Mouse (Mus musculus): ENCODE results near the gene Polg2. TPM values are rescaled to one million over a fixed set of nuclear protein-coding genes. Genes with fewer than 3 reads are reported as not detected.

The Polg2 gene
- 9.8 and 13.3 TPM in 2 replicates for polyA plus RNA-seq (2015; fragmentation: Nextera tagmentation; extraction: Ambion mirVana)

GRCm38 (mm10) chr11:106779388-106780088, at the start of gene Polg2:
TSS of gene Polg2 (minus strand) at chr11:106779537.
- peak; percentile 96 for ATAC-seq (ENCODE audit: insufficient number of reproducible peaks, low FRiP score, low TSS enrichment, low read depth)
- H3K9me3 ChIP-seq = no peaks in the 10 kb centered on the region
- H3K36me3 ChIP-seq = peaks cover 47% of the 10 kb centered on the region
- peak within 1 kb of the TSS; percentile 60 for H3K4me2 ChIP-seq
- no peaks in the 10 kb centered on the region for H3K27me3 ChIP-seq
- peak within 1 kb of the TSS; percentile 84 for H3K9ac ChIP-seq
- H3K4me3 ChIP-seq = peak within 1 kb of the TSS; percentile 85
- peak within 1 kb of the TSS; percentile 99 for H3K27ac ChIP-seq
- under 1% methylated on average over 30 of the region's 30 CpGs for WGBS
- peaks cover 10% of the 10 kb centered on the region for H3K4me1 ChIP-seq

- Histone ChIP-seq H3K4me1 (no peaks in the 10 kb centered on the region), H3K4me3 (no peak overlapping the region), H3K27ac (no peak overlapping the region), H3K27me3 (no peaks in the 10 kb centered on the region), H3K36me3 (peaks cover 74% of the 10 kb centered on the region), H3K4me2 (no peak overlapping the region), H3K9me3 (no peaks in the 10 kb centered on the region), H3K9ac (no peak overlapping the region)
- ATAC-seq (ENCODE audit: insufficient number of reproducible peaks, low FRiP score, low TSS enrichment, low read depth) = no peak
- WGBS = 88% methylated on average over 7 of the region's 7 CpGs
These were observed 48.7 kb upstream of the Polg2 start for GRCm38 (mm10) chr11:106828079-106828478.

DNA sequence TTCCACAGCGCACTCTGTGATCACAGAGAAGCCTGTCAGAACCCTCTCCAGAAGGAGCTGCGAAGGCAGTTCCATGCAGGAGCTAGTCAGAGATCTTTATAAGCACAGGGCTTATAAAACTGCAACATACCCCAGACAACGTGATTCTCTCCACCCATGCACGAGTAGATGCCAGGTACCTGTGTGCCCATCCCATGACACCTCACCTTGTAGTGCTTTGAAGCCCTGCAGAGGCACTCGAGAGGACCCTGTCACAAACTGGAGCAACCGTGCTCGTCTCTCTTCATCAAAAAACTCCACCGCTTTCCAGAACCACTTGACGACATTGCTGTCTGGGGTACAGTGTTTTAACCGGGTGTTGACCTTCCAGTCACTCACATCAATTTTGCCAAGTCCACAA, 45.1 kb upstream of the Polg2 start:
- Histone ChIP-seq H3K4me3 (no peak overlapping the region), H3K4me1 (peaks cover 7% of the 10 kb centered on the region; the same call in 1 of the 2 replicates), H3K36me3 (peaks cover 74% of the 10 kb centered on the region), H3K27me3 (no peaks in the 10 kb centered on the region), H3K4me2 (no peak overlapping the region), H3K9ac (no peak overlapping the region), H3K9me3 (no peaks in the 10 kb centered on the region), H3K27ac (no peak overlapping the region)
- no peak for ATAC-seq (ENCODE audit: insufficient number of reproducible peaks, low FRiP score, low TSS enrichment, low read depth)
- WGBS = 87% methylated on average over 10 of the region's 10 CpGs

GRCm38 (mm10) chr11:106823741-106824140, 44.4 kb upstream of the Polg2 start:
- peaks cover 72% of the 10 kb centered on the region for H3K36me3 ChIP-seq
- no peaks in the 10 kb centered on the region for H3K27me3 ChIP-seq
- no peak overlapping the region for H3K27ac ChIP-seq
- 95% methylated on average over 8 of the region's 8 CpGs for whole genome bisulfite sequencing
- peaks cover 10% of the 10 kb centered on the region for H3K4me1 ChIP-seq
- H3K9ac ChIP-seq = no peak overlapping the region
- H3K4me2 ChIP-seq = no peak overlapping the region
- ATAC-seq (ENCODE audit: insufficient number of reproducible peaks, low FRiP score, low TSS enrichment, low read depth) = no peak
- no peaks in the 10 kb centered on the region for H3K9me3 ChIP-seq
- no peak overlapping the region for H3K4me3 ChIP-seq

DNA sequence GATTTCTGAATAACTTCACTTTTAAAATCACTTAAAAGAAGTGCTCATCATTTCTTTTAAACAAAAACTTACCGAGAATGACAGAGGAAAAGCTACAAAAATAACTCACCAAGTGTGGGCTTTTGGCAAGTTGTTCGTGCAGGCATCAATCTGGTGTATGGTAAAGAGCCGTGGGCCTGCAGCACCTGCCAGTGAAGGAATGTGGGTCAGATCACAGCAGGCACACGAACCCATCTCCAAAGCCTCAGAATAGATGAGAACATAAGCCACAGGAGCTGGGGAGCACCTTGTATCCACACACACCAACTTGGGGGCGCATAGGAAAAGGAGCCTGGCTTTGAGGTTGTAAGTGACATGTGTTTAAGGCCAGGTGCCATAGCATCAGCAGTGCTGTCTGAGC, 43.6 kb upstream of the Polg2 start:
- no peak overlapping the region for H3K4me2 ChIP-seq
- peaks cover 71% of the 10 kb centered on the region for H3K36me3 ChIP-seq

DNA sequence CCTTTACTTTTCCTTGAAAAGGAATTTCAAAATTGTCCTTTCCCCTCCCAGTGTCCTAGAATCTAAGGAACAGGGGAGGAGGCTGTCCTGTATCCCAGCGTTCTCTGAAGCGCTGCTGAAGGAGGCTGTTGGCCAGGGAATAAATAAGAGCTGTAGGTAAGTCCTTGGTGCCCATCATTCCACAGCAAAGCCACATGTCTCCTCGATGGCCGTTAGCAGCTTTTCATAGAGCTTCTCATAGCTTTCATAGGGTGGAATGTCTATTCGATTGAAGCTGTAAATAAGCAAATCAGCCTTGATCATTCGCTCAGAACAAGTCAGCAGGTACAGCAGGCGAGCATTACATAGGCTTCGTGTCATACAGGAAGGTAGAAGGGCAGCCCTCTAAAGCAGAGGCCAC, 43.2 kb upstream of the Polg2 start:
- whole genome bisulfite sequencing = 88% methylated on average over 8 of the region's 8 CpGs

More for the DNA sequence above, 43.6 kb upstream of the Polg2 start:
- no peak overlapping the region for H3K27ac ChIP-seq
- WGBS = 89% methylated on average over 5 of the region's 5 CpGs
- no peaks in the 10 kb centered on the region for H3K9me3 ChIP-seq
- H3K4me1 ChIP-seq = peaks cover 17% of the 10 kb centered on the region
- no peak for ATAC-seq (ENCODE audit: insufficient number of reproducible peaks, low FRiP score, low TSS enrichment, low read depth)
- H3K4me3 ChIP-seq = no peak overlapping the region
- no peak overlapping the region for H3K9ac ChIP-seq
- no peaks in the 10 kb centered on the region for H3K27me3 ChIP-seq

GRCm38 (mm10) chr11:106821397-106821796, 42.1 kb upstream of the Polg2 start:
- ATAC-seq (ENCODE audit: insufficient number of reproducible peaks, low FRiP score, low TSS enrichment, low read depth) = no peak
- peaks cover 73% of the 10 kb centered on the region for H3K36me3 ChIP-seq
- H3K4me3 ChIP-seq = no peak overlapping the region
- H3K27ac ChIP-seq = peak overlapping the region; percentile 33; the same call in 1 of the 2 replicates
- WGBS = 83% methylated on average over 6 of the region's 6 CpGs
- H3K4me2 ChIP-seq = no peak overlapping the region
- no peaks in the 10 kb centered on the region for H3K27me3 ChIP-seq
- H3K9ac ChIP-seq = no peak overlapping the region
- H3K9me3 ChIP-seq = no peaks in the 10 kb centered on the region
- H3K4me1 ChIP-seq = peaks cover 19% of the 10 kb centered on the region

More for the DNA sequence above, 43.2 kb upstream of the Polg2 start:
- H3K27me3 ChIP-seq = no peaks in the 10 kb centered on the region
- peaks cover 71% of the 10 kb centered on the region for H3K36me3 ChIP-seq
- no peak overlapping the region for H3K9ac ChIP-seq
- H3K4me3 ChIP-seq = no peak overlapping the region
- no peak for ATAC-seq (ENCODE audit: insufficient number of reproducible peaks, low FRiP score, low TSS enrichment, low read depth)
- H3K4me2 ChIP-seq = no peak overlapping the region
- no peak overlapping the region for H3K27ac ChIP-seq
- peaks cover 19% of the 10 kb centered on the region for H3K4me1 ChIP-seq
- no peaks in the 10 kb centered on the region for H3K9me3 ChIP-seq

DNA sequence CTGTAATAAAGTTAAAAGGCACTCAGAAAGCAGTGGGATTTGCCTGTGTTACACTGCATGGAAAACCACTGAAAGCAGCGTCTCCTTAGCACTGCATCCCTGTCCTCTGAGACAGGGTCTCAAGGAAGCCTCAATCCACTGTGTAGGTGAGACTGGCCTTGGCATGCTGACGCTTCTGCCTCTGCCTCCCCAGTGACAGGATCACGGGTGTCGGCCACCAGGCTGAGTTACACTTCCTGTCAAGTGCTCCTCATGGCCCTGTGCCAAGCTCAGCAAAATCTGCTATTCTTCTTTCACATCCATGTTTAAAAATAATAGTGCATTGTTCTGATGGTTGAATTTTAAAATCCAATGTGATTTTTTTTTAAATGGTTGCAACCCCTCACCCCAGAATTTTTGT, 41.6 kb upstream of the Polg2 start:
- WGBS = 44% methylated on average over 4 of the region's 4 CpGs
- Histone ChIP-seq H3K4me1 (peaks cover 19% of the 10 kb centered on the region), H3K9me3 (no peaks in the 10 kb centered on the region), H3K27ac (peak overlapping the region; percentile 22; the same call in 1 of the 2 replicates), H3K4me3 (no peak overlapping the region), H3K27me3 (no peaks in the 10 kb centered on the region), H3K4me2 (no peak overlapping the region), H3K9ac (0 out of 2 replicates have a peak overlapping the region, but pooled peaks have one; percentile 14), H3K36me3 (peaks cover 73% of the 10 kb centered on the region)
- ATAC-seq (ENCODE audit: insufficient number of reproducible peaks, low FRiP score, low TSS enrichment, low read depth) = no peak

DNA sequence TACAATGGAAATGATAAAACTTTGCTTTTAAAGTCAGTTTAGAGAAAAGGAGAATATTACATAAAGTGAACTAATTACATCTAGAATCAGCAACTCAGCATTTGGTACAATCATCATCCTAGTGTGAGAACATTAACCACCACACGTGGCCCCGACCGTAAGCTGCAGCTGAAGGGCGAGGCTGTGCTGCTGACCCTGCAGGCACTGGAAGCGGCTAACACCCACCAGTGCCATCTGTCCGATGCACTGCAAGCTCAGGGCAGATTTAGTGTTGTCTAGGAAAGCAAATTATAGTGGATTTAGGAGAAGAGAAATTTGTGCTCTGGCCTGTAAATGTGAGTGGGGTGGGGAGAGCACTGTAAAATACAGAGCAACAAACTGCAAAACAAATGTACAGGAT, 40.9 kb upstream of the Polg2 start:
- Histone ChIP-seq H3K4me3 (no peak overlapping the region), H3K4me1 (peaks cover 19% of the 10 kb centered on the region), H3K36me3 (peaks cover 79% of the 10 kb centered on the region), H3K4me2 (no peak overlapping the region), H3K9ac (no peak overlapping the region), H3K27me3 (no peaks in the 10 kb centered on the region), H3K27ac (no peak overlapping the region), H3K9me3 (no peaks in the 10 kb centered on the region)
- 65% methylated on average over 6 of the region's 6 CpGs for WGBS
- ATAC-seq (ENCODE audit: insufficient number of reproducible peaks, low FRiP score, low TSS enrichment, low read depth) = no peak

DNA sequence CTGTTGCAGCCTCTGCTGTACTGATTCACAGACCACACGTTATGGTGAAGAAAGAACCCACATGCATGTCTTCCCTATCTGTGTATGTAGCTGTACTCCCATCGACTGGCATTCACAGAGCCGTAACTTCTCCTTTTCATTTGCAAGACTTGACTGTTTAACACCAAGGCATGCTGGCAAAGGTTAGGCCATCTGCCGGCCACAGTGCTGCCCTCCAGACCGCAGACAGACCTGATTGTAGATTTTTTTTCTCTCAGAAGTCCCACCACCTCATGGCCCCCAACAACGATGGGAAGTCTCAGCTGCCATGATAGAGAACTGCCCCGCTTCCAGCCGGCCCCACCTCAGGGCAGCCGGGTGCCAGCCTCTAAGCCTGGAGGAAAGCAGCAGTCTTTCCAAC, 40.3 kb upstream of the Polg2 start:
- peaks cover 19% of the 10 kb centered on the region for H3K4me1 ChIP-seq
- 87% methylated on average over 9 of the region's 9 CpGs for WGBS
- no peak for ATAC-seq (ENCODE audit: insufficient number of reproducible peaks, low FRiP score, low TSS enrichment, low read depth)

GRCm38 (mm10) chr11:106818341-106818740, 39.0 kb upstream of the Polg2 start:
- no peak overlapping the region for H3K4me2 ChIP-seq
- 30% methylated on average over 9 of the region's 9 CpGs for WGBS
- no peaks in the 10 kb centered on the region for H3K9me3 ChIP-seq
- H3K9ac ChIP-seq = no peak overlapping the region
- no peak for ATAC-seq (ENCODE audit: insufficient number of reproducible peaks, low FRiP score, low TSS enrichment, low read depth)
- H3K27me3 ChIP-seq = no peaks in the 10 kb centered on the region
- H3K4me3 ChIP-seq = no peak overlapping the region
- peaks cover 19% of the 10 kb centered on the region for H3K4me1 ChIP-seq
- H3K27ac ChIP-seq = peak overlapping the region; percentile 35; the same call in 1 of the 2 replicates
- H3K36me3 ChIP-seq = peaks cover 84% of the 10 kb centered on the region

More for the DNA sequence above, 40.3 kb upstream of the Polg2 start:
- Histone ChIP-seq H3K4me3 (no peak overlapping the region), H3K27ac (no peak overlapping the region), H3K4me2 (no peak overlapping the region), H3K36me3 (peaks cover 81% of the 10 kb centered on the region), H3K9ac (no peak overlapping the region), H3K27me3 (no peaks in the 10 kb centered on the region), H3K9me3 (no peaks in the 10 kb centered on the region)

- H3K9ac ChIP-seq = no peak overlapping the region
- no peaks in the 10 kb centered on the region for H3K27me3 ChIP-seq
- WGBS = 74% methylated on average over 6 of the region's 6 CpGs
- no peak overlapping the region for H3K27ac ChIP-seq
- H3K4me3 ChIP-seq = no peak overlapping the region
- H3K4me1 ChIP-seq = peaks cover 19% of the 10 kb centered on the region
- ATAC-seq (ENCODE audit: insufficient number of reproducible peaks, low FRiP score, low TSS enrichment, low read depth) = no peak
- H3K4me2 ChIP-seq = no peak overlapping the region
- H3K36me3 ChIP-seq = peaks cover 83% of the 10 kb centered on the region
- H3K9me3 ChIP-seq = no peaks in the 10 kb centered on the region
These were observed 38.5 kb upstream of the Polg2 start for GRCm38 (mm10) chr11:106817808-106818207.

All from limb, embryonic 15.5 days (tissue).